Mouse (Mus musculus): ENCODE data around the gene 4933434E20Rik.

The 4933434E20Rik gene

DNA sequence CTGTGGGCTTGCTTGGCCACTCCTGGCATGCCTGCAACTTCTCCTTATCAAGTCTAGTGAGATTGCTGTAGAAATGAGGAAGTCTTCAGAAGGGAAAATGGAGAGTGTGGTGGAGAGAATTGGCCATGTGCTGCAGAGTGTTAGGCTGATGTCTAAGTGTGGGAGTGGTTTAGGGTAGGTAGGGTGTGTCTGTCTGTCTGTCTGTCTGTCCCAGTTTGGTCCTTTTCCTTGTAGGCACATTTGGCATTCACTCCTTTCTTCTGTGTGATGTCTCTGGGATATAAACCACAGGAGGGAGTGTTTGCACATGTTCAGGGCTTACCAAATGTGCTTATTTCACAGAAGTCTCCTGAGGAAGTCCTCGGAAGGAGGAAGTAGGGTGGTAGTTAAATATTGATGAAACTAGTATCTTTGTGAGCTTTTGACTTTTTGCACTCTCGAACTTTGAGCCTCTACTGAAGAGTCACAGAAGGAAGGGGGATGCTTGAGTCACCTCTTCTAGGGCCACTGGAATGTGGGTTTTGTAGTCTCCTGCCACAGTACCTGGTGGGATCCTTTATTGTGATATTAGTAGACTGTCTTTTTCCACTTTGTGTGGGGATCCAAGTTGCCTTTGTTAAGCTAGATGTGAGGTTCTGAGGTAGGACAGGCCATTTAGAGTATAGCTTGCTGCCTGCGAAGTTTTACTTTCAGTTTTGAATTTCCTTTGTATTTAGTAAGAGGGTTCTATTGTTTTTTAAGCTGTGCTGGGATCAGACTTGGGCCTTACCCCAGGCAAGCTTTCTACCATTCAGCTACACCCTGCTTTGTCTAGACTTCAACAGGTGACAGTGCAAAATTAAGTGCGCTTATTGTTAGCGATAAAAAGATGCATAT lies 30.2 kb downstream of the 4933434E20Rik start:
- DNase-seq = no peak

DNA sequence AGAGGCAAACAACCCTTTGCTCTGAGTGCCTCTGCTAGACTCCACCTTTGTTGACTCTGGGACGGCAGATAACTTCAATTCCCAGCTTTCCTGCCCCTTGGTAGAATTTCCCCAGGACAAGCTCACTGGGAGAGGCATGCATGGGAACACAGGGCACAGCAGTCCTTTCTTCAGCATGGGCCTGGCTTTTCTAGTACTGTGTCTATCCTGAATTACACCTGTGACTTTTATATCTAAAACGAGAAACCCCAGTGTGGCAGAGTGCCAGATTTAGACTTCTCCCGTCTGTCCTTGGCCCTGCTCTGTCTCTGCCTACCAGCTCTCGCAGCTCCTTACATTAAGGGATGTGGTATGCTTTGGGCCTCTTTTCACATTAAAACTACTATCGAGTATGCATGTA lies 31.6 kb downstream of the 4933434E20Rik start:
- DNase-seq = no peak

DNA sequence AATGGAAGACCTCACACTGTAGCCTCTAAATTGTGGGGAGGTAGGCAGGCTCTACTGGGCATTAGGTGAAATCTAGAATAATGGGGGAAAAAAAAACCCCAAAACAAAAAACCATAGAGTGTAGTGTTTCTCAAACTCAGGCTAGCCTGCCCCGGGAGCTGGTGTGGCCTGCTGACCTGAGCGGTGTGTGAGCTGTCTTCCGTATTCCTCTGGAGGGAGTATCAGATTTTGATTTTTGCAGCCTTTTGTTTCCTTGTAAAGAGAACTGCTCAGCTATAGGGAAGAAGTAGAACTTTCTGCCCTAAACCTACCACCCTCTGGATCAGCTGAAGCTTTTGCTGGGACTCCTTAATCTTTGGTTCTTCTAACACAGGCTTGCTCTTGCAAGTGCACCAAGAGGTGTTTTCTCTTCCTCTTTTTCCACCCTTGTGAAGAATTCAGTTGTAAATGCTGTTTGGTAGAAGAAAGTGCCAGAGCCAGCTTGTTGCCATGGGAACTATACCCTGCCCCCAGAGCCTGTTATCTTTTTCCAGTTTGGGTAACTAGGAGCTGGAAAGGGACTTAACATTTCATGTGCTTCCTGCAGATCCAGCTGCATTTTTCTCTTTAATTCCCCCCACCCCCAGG lies 32.4 kb downstream of the 4933434E20Rik start:
- no peak for DNase-seq

DNA sequence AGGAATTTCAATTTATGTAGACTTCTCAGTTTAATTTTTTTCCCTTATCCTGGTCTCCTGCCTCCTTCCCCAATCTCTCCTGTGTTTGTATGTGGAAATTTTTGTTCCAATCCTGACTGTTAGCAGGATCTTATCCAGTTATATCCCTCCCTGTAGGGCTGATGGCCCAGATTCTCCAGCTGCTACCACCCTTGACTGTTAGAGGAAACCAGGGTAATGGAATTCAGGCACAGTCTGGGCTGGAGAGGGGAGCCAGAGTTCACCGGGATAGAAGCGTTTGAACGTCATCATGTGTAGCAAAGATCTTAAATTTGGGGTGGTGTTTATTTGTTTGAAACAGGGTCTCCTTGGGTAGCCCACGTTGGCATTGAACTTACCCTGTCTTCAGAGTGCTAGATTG lies 33.4 kb downstream of the 4933434E20Rik start:
- DNase-seq = no peak

DNA sequence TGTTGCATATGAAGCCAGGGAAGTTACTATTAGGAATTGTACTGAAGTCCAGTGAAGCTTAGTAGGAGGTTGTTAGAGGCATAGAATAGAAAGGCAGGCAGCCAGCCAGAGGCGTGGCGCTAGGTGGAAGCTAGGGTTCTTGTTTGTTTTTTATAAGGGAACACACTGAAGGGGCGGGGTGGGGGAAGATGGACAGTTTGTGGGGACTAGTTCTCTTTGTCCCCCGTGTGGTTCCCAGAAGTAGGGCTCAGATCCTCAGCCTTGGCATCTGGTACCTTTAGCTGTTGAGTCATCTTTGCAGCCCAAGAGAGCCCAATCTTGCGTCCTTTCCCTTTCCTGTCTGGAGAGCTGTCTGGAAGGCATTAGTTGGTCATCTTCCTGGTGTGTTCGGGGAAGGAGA lies 33.8 kb downstream of the 4933434E20Rik start:
- no peak for DNase-seq

DNA sequence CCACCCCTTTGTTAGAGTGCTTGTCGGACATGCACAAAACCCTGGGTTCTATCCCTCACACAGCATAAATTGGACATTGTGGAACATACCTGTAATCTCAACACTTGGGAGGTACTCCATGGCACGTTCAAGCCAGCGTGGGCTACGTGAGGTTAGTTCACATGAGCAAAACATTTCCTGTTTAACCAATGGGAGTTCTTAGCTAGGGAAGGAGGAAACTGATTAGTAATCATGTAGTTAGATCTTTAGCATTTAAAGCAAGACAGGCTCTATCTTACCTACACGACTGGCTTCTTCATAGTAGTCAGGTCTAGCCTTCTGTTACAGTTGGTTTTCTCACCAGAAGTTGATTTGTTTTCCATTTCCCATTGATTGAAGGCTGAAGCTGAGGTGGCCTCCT lies 34.6 kb downstream of the 4933434E20Rik start:
- no peak for DNase-seq

DNA sequence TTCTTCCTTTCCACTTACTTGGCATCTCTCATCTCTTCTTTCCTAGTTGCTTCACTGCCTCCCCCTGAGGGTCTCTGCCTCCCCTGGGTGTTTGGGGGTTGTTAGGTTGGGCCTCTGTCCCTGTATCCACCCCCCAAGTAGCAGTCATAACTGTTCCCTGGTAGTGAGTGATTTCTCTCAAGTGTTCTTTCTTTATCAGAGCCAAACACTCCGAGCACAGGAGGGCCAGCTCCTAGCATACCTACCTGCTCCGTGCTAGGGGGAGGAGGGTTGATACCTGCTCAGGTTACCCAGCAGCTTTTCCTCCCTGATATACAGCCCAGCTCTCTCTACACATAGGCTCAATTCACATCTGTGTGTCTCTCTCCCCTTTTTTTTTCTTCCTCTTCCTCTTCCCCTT lies 37.2 kb downstream of the 4933434E20Rik start:
- no peak for DNase-seq

DNA sequence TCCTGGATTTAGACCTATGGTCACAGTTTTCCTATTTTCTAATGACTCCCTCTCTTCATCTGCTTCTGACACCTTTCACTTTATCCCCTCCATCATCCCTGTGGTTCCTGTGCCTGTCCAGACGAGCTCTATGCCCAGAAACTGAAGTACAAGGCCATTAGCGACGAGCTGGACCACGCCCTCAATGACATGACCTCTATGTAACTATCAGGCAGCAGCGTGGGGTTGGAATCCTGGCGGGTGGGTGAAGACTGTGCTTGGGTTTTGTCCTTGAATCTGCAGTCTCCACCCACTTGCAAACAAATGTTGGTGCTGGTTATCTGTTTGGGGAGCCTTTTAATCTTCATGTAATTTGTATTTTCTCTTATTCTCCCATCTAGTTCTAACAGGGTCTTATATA lies 39.5 kb downstream of the 4933434E20Rik start:
- DNase-seq = no peak

DNA sequence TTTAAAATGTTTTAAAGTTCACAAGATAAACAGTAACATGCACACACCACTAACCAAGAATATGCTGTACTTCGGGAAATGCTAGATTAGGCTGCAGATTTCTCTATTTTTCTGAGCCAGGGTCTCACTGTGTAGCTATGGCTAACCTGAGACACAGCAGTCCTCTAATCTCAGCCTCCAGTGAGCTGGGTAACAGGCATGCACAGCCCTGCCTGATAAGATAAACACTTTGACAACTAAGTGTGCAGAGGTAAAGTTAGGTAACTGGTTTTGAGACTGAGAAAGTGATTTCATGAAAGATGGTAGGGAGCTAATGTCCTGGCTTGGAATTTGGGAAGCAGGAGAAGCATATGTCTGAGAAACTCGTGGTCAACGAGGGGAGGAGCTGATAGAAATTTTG lies 43.0 kb downstream of the 4933434E20Rik start:
- DNase-seq = no peak

DNA sequence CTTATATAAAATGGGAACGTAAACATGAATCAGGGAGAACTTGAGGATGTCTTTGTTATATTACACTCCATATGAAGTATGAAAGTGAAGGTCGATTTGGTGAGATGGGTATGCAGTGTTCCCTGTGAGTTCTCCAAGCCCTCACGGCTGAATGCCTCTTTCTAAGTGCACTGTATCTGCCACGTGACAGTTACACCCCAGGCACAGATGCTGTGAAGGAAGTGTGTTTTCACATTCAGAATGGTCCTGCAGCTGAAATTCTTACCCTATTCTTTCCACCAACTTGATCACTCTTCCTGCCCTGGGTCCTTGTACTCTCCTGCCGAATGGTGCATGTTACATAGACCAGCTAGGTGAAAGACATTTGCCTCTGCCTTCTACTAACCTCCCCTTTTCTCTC lies 46.5 kb downstream of the 4933434E20Rik start:
- no peak for DNase-seq

DNA sequence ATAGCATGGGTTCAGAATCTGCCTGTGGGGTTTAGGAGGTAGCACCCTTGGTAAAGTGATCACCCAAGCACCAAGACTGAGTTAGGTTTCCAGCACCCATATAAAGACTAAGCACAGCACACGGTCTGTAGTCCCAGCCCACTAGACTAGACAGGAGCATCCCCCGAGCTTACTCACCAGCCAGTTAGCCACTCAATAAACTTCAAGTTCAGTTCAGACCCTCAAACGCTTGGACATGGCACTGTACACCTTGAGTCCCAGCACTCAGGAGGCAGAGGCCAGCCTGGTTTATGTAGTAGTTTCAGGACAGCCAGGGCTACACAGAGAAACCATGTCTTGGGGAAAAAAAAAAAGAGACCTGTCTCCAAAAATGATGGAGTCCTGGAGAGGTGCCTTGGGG lies 49.6 kb downstream of the 4933434E20Rik start:
- DNase-seq = no peak

DNA sequence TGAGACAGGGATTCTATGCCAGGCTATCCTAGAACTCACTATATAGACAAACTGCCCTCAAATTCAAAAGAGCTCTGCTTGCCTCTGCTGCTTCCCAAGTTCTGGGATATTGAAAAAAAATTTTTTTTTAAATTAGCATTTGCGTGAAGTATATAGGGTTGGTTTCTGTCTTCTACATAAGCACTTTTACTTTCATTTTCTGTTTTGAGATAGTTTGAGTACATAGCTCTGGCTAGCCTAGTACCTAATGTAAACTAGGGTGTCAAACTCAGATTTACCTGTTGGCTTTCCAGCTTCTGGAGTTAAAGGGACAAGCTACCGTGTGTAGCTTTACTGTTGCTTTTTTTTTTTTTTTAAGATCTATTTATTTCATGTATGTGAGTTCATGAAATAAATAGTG lies 50.2 kb downstream of the 4933434E20Rik start:
- no peak for DNase-seq

DNA sequence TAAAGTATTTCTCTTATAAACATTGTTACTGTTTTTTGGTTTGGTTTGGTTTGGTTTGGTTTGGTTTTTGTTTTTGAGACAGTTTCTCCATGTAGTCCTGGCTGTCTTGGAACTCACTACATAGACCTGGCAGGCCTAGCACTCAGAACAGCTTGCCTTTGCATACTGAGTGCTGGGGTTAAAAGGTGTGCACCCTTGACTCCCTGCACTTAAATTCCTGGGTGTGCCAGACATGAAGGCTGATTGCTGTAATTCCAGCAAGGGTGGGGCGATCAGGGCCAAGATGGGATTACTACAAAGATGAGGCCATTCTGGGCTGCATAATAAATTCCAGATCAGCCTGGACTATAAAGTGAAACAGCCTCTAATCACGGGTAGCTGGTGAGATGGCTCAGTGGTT lies 50.8 kb downstream of the 4933434E20Rik start:
- no peak for DNase-seq

DNA sequence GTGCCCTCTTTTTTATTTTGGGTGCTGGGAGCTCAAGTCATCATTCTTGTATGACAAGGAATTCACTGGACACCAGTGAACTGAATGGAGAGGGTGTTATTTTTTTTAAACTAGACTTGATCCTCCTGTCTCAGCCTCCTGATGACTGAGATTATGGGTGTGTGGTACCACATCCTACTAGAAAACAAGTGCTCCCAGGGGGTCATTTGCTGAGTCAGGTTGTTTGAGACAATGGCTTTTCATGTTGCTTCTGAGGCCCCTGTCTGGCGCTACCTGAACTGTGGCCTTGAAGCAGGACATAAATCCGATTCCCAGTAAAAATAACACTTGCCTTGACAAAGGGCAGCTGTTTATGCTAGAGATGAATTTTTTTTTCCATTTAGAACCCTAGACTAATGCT lies 51.7 kb downstream of the 4933434E20Rik start:
- no peak for DNase-seq

DNA sequence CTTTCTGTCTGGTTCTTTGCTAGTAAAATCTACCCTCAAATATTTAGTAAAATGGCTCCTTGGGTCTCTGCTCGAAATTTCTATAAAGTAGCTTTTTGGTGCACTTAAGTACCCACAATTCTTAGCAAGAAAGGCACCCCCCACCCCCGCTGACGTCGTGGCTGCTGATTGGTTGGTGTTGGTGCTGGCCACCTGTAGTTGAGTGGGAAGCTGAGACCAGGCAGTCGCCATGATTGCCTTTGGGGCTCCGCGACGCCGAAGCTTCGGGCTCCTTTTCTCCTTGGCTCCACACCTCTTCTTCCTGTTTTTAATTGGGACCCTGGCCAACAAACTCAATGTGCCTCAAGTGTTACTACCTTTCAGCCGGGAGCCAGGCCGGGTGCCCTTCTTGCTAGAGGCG lies 52.5 kb downstream of the 4933434E20Rik start, which contains the start of gene Nup210l:
Gene Nup210l, plus strand, starts transcription at position 195 of the 400 bp plus-strand sequence.
- DNase-seq = no peak

DNA sequence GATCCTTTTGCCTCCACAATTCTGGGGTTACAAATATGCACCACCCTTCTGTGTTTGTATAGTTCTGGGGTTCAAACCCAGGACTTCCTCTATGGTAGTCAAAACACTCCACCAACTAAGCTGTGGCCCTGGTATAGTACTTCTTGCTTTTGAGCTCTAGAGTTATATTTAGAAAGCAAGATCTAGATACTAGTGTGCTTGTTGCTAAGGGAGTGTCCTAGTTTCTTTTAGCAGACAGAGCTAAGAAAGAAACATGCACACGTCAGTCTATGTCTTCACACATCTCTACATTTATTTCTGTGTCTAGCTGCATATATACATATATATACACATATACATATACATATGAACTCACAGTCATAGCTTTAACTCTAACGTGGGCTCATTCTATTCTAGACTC lies 60.3 kb downstream of the 4933434E20Rik start:
- DNase-seq = no peak

DNA sequence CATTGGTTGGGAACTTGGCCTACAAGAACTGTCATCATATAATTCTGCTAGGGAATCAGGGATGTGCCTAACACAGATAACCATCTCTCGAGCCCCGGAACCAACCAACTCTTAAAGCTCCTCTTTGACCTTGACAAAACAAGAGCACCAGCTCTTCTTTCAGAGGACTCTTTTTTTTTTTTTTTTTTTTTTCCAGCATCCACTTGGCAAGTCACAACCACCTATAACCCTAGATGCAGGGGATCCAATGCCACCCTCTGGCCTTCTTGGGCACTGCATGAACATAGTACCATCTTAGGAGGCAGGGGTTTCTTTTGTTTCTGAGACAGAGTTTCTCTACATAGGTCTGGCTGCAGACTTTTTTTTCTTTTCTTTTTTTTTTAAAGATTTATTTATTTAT lies 62.9 kb downstream of the 4933434E20Rik start:
- no peak for DNase-seq

DNA sequence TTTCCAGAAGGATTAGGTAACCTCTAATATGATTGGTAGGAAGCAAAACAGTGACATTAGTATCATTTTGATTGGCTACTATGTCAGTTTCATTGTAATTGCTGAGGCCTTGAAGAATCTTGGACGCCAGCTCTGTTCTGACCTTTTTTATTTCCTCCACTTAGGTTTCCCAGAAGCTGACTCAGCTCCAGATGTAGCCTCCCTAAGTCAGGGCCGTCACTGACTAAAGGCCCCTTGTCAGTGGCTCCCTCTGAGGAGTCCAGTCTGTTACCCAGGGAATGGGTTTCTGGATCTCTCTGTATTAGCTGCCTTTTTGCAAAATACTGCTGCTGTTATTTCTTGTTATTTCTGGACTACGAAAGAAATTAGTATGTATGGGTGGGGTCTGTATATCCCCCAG lies 64.1 kb downstream of the 4933434E20Rik start:
- no peak for DNase-seq
